12 mouse cellular contexts compared by ENCODE assay signal in the genomic region with DNA sequence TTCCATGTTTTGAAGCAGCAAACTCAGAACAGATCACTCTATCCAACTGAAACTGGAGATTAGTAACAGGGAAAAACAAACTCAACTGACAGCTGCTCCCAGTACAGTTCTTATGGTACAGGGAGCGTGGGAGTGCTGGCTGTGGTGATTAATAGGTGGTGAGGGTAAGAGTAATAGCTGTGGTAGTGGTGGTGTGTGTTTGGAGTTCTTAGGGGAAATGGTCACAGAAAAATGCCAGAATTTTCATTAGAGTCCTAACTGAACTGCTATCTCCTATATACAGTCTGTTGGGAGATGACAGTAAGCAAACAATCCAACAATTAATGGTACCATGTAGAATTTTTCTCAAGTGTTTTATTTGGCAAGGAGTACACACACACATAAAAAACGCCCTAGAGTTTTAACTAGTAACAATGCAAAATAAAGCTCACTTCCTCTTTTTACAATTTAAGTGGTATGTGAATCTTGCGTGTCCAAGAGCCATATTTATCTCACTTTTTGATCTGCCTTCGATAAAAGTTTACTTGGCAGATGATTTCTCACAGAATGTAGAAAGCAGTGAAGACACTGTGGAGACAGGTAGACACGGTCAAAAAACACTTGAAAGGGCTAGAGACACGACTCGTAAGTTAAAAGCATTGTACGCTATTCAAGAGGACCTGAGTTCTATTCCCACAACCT. TPM values are rescaled to one million over a fixed set of nuclear protein-coding genes. Genes with fewer than 3 reads are reported as not detected.
DNase-seq lines count a peak whose midpoint lies in the region; ATAC-seq and TF ChIP-seq lines count a peak whose summit lies in the region.
"Had no signal": no experiment of that assay in that cellular context is flagged by ENCODE, and none has a peak within 500 bp of the region (broad histone marks: within the 10 kb centered on the region; RNA-seq: fewer than 3 reads in every experiment).

No protein-coding gene starts in this region.

- H3K4me3 ChIP-seq in heart, embryonic 12.5 days = no peak overlapping the region
- H3K4me3 ChIP-seq in myocyte = no peak overlapping the region

- ATAC-seq in heart, embryonic 12.5 days (ENCODE audit: insufficient number of reproducible peaks, low FRiP score) = no peak
- ATAC-seq: CD4-positive, CD25-positive, alpha-beta regulatory T cell, adult 4 months had no signal

- no peak overlapping the region for H3ac ChIP-seq in myocyte (ENCODE audit: control insufficient read depth, insufficient read length)

- no peaks in the 10 kb centered on the region for H3K27me3 ChIP-seq in heart, embryonic 12.5 days (replicated peaks)
- no peaks in the 10 kb centered on the region for H3K27me3 ChIP-seq in myocyte (ENCODE audit: control insufficient read depth, insufficient read depth, insufficient read length)

- no peaks in the 10 kb centered on the region for H3K9me3 ChIP-seq in heart, embryonic 12.5 days (replicated peaks)

- H3K4me2 ChIP-seq in heart, embryonic 12.5 days = no peak overlapping the region
- H3K4me2 ChIP-seq in myocyte (ENCODE audit: low read depth) = peak overlapping the region; percentile 46

- peak overlapping the region; percentile 36; the same call in 1 of the 2 replicates for H3K27ac ChIP-seq in heart, embryonic 12.5 days (ENCODE audit: poor library complexity, severe bottlenecking)

- peaks cover 13% of the 10 kb centered on the region for H3K36me3 ChIP-seq in heart, embryonic 12.5 days
- H3K36me3 ChIP-seq in myocyte (ENCODE audit: control insufficient read depth, insufficient read depth) = no peaks in the 10 kb centered on the region

- H3K4me1 ChIP-seq in heart, embryonic 12.5 days (replicated peaks) = peaks cover 7% of the 10 kb centered on the region

- 79% methylated on average over 8 of the region's 8 CpGs for WGBS in heart, embryonic 12.5 days

- DNase-seq in heart, postnatal 4 days = no peak
- DNase-seq in layer of hippocampus, adult 18-20 months (ENCODE audit: low spot score in 2 of 2) = peak; percentile 47 to 70
- no peak for DNase-seq in layer of hippocampus, postnatal 25 days (ENCODE audit: extremely low spot score in 1 of 2, low spot score in 1 of 2)
- DNase-seq in MEL-GATA-1-ER (ENCODE audit: extremely low read depth, low read depth) = peak; percentile 33
- DNase-seq in cerebellum, postnatal 25 days = no peak
- DNase-seq in urinary bladder, adult 18-20 months (ENCODE audit: low spot score in 2 of 2) = no peak
- DNase-seq: gastrocnemius, postnatal 14 days; lung, postnatal 36 days; thymus, postnatal 4 days had no signal

- peaks cover 12% of the 10 kb centered on the region for H3K79me2 ChIP-seq in myocyte (ENCODE audit: control insufficient read depth, insufficient read depth)

- no peak overlapping the region for H3K9ac ChIP-seq in heart, embryonic 12.5 days

- no peak for TF ChIP-seq POLR2A in myocyte (IDR thresholded peaks at IDR 0.05; ENCODE audit: insufficient read length, low read depth)

TF ChIP-seq in myocyte, 11 proteins besides CTCF, POLR2A, EP300 and RAD21:
- TF ChIP-seq TCF3 (IDR thresholded peaks at IDR 0.05; ENCODE audit: insufficient read length, low read depth) (no peak), REST (IDR thresholded peaks at IDR 0.05; ENCODE audit: insufficient read depth, insufficient read length) (no peak), USF1 (IDR thresholded peaks at IDR 0.05; ENCODE audit: low read depth) (no peak), POLR2AphosphoS2 (IDR thresholded peaks at IDR 0.05; ENCODE audit: insufficient read length, low read depth) (no peak), MYOD1 (IDR thresholded peaks at IDR 0.05; ENCODE audit: control insufficient read depth in 1 of 3, insufficient read length in 2 of 3, low read depth in 2 of 3) (peak in 2 of 3 experiments; percentile 76), MYOG (IDR thresholded peaks at IDR 0.05; ENCODE audit: control insufficient read depth in 1 of 3, insufficient read depth in 1 of 3, insufficient read length in 2 of 3, low read depth in 2 of 3) (peak in 1 of 3 experiments; percentile 11), MAX (IDR thresholded peaks at IDR 0.05; ENCODE audit: low read depth) (no peak)

RNA-seq across cellular contexts. Expression of a gene that starts 4.8 kb away (rescaled TPM):
- polyA plus RNA-seq in heart, embryonic 12.5 days (2016; fragmentation: Nextera tagmentation; extraction: Ambion mirVana) = 14.9 and 16.1 TPM in 2 replicates
- total RNA-seq in heart, postnatal 4 days (2021) = 10 to 100 TPM; 14.7 to 15.0 TPM
- total RNA-seq in layer of hippocampus, adult 18-20 months (2021) = 10 to 100 TPM; 79.0 to 84.0 TPM
- 10 to 100 TPM; 57.1 to 62.1 TPM for total RNA-seq in layer of hippocampus, postnatal 25 days (2021)
- 13.7 TPM for polyA plus RNA-seq in myocyte (2012; fragmentation: generic; extraction: Trizol)

RNA-seq across cellular contexts. Expression of a gene that starts 24.4 kb away (rescaled TPM):
- polyA plus RNA-seq in heart, embryonic 12.5 days (2016; fragmentation: Nextera tagmentation; extraction: Ambion mirVana) = 233 and 245 TPM in 2 replicates
- total RNA-seq in heart, postnatal 4 days (2021) = 100 to 1,000 TPM; 122 to 134 TPM
- total RNA-seq in layer of hippocampus, adult 18-20 months (2021) = 10 to 100 TPM; 62.2 to 72.8 TPM
- 10 to 100 TPM; 50.2 to 72.5 TPM for total RNA-seq in layer of hippocampus, postnatal 25 days (2021)
- 2.5 TPM for polyA plus RNA-seq in myocyte (2012; fragmentation: generic; extraction: Trizol)
- polyA plus RNA-seq: CD4-positive, CD25-positive, alpha-beta regulatory T cell, adult 4 months had no signal

RNA-seq across cellular contexts. Expression of a gene that starts 32.1 kb away (rescaled TPM):
- polyA plus RNA-seq in heart, embryonic 12.5 days (2016; fragmentation: Nextera tagmentation; extraction: Ambion mirVana) = 98.8 and 101 TPM in 2 replicates
- total RNA-seq in heart, postnatal 4 days (2021) = 10 to 100 TPM; 87.6 to 88.7 TPM
- total RNA-seq in layer of hippocampus, adult 18-20 months (2021) = 10 to 100 TPM; 61.8 to 65.6 TPM
- total RNA-seq in layer of hippocampus, postnatal 25 days (2021) = 10 to 100 TPM; 70.0 to 75.2 TPM
- polyA plus RNA-seq in myocyte (2012; fragmentation: generic; extraction: Trizol) = 141 TPM

RNA-seq across cellular contexts. Expression of a gene that starts 38.9 kb away (rescaled TPM):
- polyA plus RNA-seq in heart, embryonic 12.5 days (2016; fragmentation: Nextera tagmentation; extraction: Ambion mirVana) = 14.0 TPM in 2 replicates
- 1 to 10 TPM; 4.5 to 7.2 TPM for total RNA-seq in heart, postnatal 4 days (2021)
- 10 to 100 TPM in 1 of 2 experiments, 1 to 10 TPM in 1; 9.8 to 10.4 TPM for total RNA-seq in layer of hippocampus, adult 18-20 months (2021)
- total RNA-seq in layer of hippocampus, postnatal 25 days (2021) = 1 to 10 TPM; 6.2 to 7.7 TPM
- 0.19 TPM for polyA plus RNA-seq in myocyte (2012; fragmentation: generic; extraction: Trizol)

RNA-seq across cellular contexts. Expression of a gene that starts 46.2 kb away (rescaled TPM):
- 0.15 and 0.36 TPM in 2 replicates for polyA plus RNA-seq in heart, embryonic 12.5 days (2016; fragmentation: Nextera tagmentation; extraction: Ambion mirVana)
- not detected for total RNA-seq in heart, postnatal 4 days (2021)
- total RNA-seq in layer of hippocampus, adult 18-20 months (2021) = under 1 TPM in 1 of 2 experiments, not detected in 1; 0.18 TPM
- total RNA-seq in layer of hippocampus, postnatal 25 days (2021) = under 1 TPM; 0.21 to 0.25 TPM
- polyA plus RNA-seq in myocyte (2012; fragmentation: generic; extraction: Trizol) = 0.56 TPM

Comparison
In these comparisons a context has a peak if more than half of its experiments do, and no peak if none do; other contexts are left out.
1. DNase-seq: peak in layer of hippocampus, adult 18-20 months (2 of 2) and MEL-GATA-1-ER (single experiment); none in heart, postnatal 4 days (single experiment), layer of hippocampus, postnatal 25 days (0 of 2), cerebellum, postnatal 25 days (0 of 2) and urinary bladder, adult 18-20 months (0 of 2).